Mouse (Mus musculus) heart, embryonic 10.5 days (tissue): Measurements from ENCODE around the gene Ascl5. TPM values are rescaled to one million over a fixed set of nuclear protein-coding genes. Genes with fewer than 3 reads are reported as not detected.
A peak's percentile ranks its signal among the peaks of the same experiment; 100 is the strongest.

Experiments
- DNase-seq: peaks from one replicate; pipeline ENCODE4 v3.0.0-alpha.2; 2017; ENCODE audit warnings: low spot score
- H3K27ac ChIP-seq: fragments of 300-500 bp; sonication (generic); 2 replicates; pipeline ENCODE4 v1.5.1; 2016; ENCODE audit warnings: mild to moderate bottlenecking
- H3K27me3 ChIP-seq: fragments of 300-500 bp; sonication (generic); 2 replicates; pipeline ENCODE4 v1.6.1; 2016; ENCODE audit warnings: mild to moderate bottlenecking; ENCODE audit not compliant: poor library complexity, insufficient read depth, severe bottlenecking
- H3K36me3 ChIP-seq: fragments of 300-500 bp; sonication (generic); 2 replicates; pipeline ENCODE4 v1.6.1; 2016; ENCODE audit warnings: mild to moderate bottlenecking, moderate library complexity
- H3K4me1 ChIP-seq: fragments of 300-500 bp; sonication (generic); 2 replicates; pipeline ENCODE4 v1.6.1; 2016; ENCODE audit warnings: mild to moderate bottlenecking
- H3K4me3 ChIP-seq: fragments of 300-500 bp; sonication (generic); 2 replicates; pipeline ENCODE4 v1.5.1; 2016; ENCODE audit warnings: mild to moderate bottlenecking, moderate library complexity
- H3K9me3 ChIP-seq: fragments of 300-500 bp; sonication (generic); 2 replicates; pipeline ENCODE4 v1.6.1; 2016; ENCODE audit warnings: mild to moderate bottlenecking, moderate library complexity
- WGBS: fragments of 180-500 bp; shearing (Covaris S2); methylation state at CpG from one replicate; pipeline ENCODE4 v1.1.7; 2016; 5-methylcytosine and 5-hydroxymethylcytosine counted together
- polyA plus RNA-seq: library from polyadenylated mRNA; unstranded; fragments of >200 nt; fragmentation: Nextera tagmentation; extraction: Ambion mirVana; gene quantifications from 2 replicates; pipeline ENCODE4 v1.2.1, GENCODE M21; 2016

Ascl5 gene
- polyA plus RNA-seq, 1 experiment from 2014 or later, result not detected

GRCm38 (mm10) chr1:136030201-136030600, 20.4 kb upstream of the Ascl5 start:
- Histone ChIP-seq H3K36me3 (peaks cover 97% of the 10 kb centered on the region), H3K27me3 (no peaks in the 10 kb centered on the region), H3K4me1 (peaks cover 21% of the 10 kb centered on the region), H3K27ac (0 out of 2 replicates have a peak overlapping the region, but pooled peaks have one; percentile 33), H3K9me3 (no peaks in the 10 kb centered on the region), H3K4me3 (no peak overlapping the region)
- DNase-seq, result no peak
- WGBS, result 54% methylated on average over 7 of the region's 7 CpGs

DNA sequence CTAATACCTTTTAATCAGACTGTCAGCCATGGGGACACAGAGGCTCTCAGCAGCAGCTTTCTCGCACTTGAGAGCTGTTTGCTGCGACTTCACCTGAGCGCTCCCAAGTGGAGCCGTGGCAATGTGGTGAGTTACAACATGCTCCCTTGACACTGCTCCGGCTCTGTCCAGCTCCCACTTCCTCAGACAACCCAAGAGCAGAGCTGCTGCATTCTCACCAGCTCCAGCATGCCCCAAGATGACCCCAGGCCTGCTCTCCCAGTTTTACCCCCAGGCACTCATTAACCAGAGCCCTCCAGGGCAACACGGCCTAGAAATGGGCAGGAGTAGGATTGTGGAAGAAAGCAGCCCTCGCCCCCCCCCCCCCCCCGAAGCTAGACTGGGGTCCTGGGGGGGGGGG, 18.9 kb upstream of the Ascl5 start:
- no peaks in the 10 kb centered on the region for H3K27me3 ChIP-seq
- no peak overlapping the region for H3K4me3 ChIP-seq
- H3K36me3 ChIP-seq, result peaks cover 89% of the 10 kb centered on the region
- peaks cover 21% of the 10 kb centered on the region for H3K4me1 ChIP-seq
- 79% methylated on average over 7 of the region's 8 CpGs for WGBS
- no peak overlapping the region for H3K27ac ChIP-seq
- no peaks in the 10 kb centered on the region for H3K9me3 ChIP-seq
- no peak for DNase-seq

DNA sequence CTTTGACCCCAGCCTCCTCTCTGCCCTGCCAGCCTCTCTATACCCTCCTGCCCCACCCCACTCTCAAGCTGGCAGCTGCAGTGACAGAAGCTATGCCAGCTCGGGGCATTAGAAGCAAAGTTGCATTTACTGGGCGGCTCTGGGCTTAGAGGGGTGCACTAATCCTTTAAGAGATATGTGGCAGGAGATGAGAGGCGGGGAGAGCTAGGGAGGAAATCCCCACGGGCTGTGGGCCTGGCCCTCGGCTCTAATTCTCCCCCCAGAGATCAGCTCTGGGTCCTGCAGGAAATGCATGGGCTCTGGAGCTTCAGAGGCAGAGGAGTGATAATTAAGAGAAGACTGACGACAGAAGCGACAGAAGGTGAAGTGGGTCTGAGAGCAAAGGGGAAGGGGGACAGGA, 17.6 kb upstream of the Ascl5 start:
- no peak for DNase-seq
- Histone ChIP-seq H3K9me3 (no peaks in the 10 kb centered on the region), H3K4me1 (peaks cover 21% of the 10 kb centered on the region), H3K27me3 (no peaks in the 10 kb centered on the region), H3K27ac (no peak overlapping the region), H3K36me3 (peaks cover 76% of the 10 kb centered on the region), H3K4me3 (no peak overlapping the region)
- 43% methylated on average over 7 of the region's 7 CpGs for WGBS

DNA sequence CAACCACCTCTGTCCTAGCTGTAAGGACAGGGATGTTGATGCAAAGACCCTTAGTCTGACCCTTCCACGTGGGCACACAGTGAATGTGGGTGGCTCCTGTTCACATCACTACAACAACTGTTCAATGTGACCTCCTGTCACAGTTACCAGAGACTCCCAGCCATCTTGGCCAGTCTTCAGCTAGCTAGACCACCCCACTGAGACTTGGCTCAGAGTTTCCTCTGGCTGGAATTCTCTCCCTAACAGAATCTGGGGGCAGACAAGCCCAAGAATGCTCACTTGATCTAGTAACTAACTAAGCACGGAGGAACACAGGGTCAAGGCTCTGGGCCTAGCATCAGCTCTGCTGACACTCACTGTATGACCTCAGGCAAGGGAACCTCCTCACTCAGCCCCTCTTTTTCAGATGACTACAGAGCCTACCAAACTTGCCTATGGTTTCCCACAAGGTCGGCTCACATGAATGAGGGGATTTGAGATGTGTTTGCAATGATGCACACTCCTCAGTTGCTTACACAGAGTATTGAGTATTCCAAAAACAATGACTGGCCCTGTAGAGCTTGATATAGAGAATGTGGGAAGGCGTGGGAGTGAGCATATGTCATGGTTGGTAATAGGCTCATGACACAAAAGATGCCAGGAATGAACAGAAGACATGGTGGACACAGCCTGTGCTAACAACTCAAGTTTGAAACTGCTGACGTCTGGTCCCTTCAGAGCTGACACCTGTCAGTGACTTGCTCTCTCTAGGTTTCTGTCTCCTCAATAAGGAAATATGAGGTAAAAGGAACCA, 11.7 kb upstream of the Ascl5 start:
- no peak overlapping the region for H3K4me3 ChIP-seq
- 70% methylated on average over 5 of the region's 5 CpGs for WGBS
- DNase-seq, result no peak

GRCm38 (mm10) chr1:136040452-136040851, 10.2 kb upstream of the Ascl5 start:
- H3K36me3 ChIP-seq, result peaks cover 5% of the 10 kb centered on the region
- DNase-seq, result no peak
- WGBS, result 13% methylated on average over 11 of the region's 11 CpGs
- no peak overlapping the region for H3K4me3 ChIP-seq
- H3K27me3 ChIP-seq, result peaks cover 62% of the 10 kb centered on the region
- H3K27ac ChIP-seq, result no peak overlapping the region
- peaks cover 12% of the 10 kb centered on the region for H3K4me1 ChIP-seq
- H3K9me3 ChIP-seq, result no peaks in the 10 kb centered on the region

More for the DNA sequence above, 11.7 kb upstream of the Ascl5 start:
- no peak overlapping the region for H3K27ac ChIP-seq
- H3K4me1 ChIP-seq, result peaks cover 12% of the 10 kb centered on the region
- peaks cover 20% of the 10 kb centered on the region for H3K36me3 ChIP-seq
- no peaks in the 10 kb centered on the region for H3K9me3 ChIP-seq
- H3K27me3 ChIP-seq, result peaks cover 54% of the 10 kb centered on the region

DNA sequence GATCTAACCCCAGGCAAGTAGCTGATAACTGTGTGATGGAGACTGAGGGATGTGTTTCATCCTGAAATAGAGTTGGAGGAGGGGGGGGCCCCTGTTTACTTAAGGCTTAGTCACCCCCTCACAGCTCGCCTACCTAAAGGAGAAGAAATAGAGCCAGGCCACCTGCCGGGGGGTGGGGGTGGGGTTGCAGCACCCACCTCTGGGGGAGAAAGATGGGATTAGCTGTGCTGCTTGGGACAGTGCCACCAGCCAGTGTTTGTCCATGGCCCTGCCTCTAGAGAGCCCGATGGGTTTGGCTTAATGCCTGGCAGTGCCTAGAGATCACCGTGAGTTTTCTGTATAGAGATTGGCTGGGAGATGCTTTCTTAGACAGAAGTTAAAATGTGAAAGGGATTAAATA, 9.7 kb upstream of the Ascl5 start:
- H3K27me3 ChIP-seq, result peaks cover 62% of the 10 kb centered on the region
- no peak for DNase-seq
- H3K9me3 ChIP-seq, result no peaks in the 10 kb centered on the region
- H3K36me3 ChIP-seq, result 0 out of 2 replicates have a peak, but pooled peaks cover under 1% of the 10 kb centered on the region
- H3K27ac ChIP-seq, result no peak overlapping the region
- H3K4me3 ChIP-seq, result no peak overlapping the region
- 27% methylated on average over 4 of the region's 4 CpGs for WGBS
- peaks cover 12% of the 10 kb centered on the region for H3K4me1 ChIP-seq

GRCm38 (mm10) chr1:136045774-136046173, 4.8 kb upstream of the Ascl5 start:
- Histone ChIP-seq H3K36me3 (no peaks in the 10 kb centered on the region), H3K4me1 (peaks cover 13% of the 10 kb centered on the region), H3K27ac (no peak overlapping the region), H3K4me3 (no peak overlapping the region), H3K9me3 (no peaks in the 10 kb centered on the region), H3K27me3 (peaks cover 63% of the 10 kb centered on the region)
- no peak for DNase-seq
- WGBS, result 18% methylated on average over 4 of the region's 4 CpGs

DNA sequence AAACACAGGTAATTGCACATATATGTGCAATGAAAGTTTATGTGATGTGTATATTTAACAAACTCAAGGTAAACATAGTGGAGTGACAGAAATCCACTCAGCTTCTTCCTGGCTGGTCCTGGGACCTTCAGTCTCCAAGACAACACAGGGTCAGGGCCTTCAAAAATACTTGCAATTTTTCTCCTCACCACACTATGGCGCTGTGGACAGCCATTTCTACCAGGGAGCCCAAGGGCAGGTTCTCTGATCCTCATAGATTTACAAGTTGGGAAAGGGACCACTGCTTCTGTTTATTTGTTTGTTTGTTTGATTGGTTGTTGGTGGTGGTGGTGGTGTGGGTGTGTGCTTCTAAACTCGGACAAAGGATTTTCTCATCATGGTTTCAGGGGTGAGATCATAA, 3.2 kb upstream of the Ascl5 start:
- H3K9me3 ChIP-seq, result no peaks in the 10 kb centered on the region
- peaks cover 63% of the 10 kb centered on the region for H3K27me3 ChIP-seq
- H3K36me3 ChIP-seq, result no peaks in the 10 kb centered on the region
- 6% methylated on average over 2 of the region's 2 CpGs for WGBS
- no peak overlapping the region for H3K4me3 ChIP-seq
- no peak for DNase-seq
- H3K4me1 ChIP-seq, result peaks cover 23% of the 10 kb centered on the region
- no peak overlapping the region for H3K27ac ChIP-seq

- Histone ChIP-seq H3K36me3 (no peaks in the 10 kb centered on the region), H3K27me3 (peaks cover 63% of the 10 kb centered on the region), H3K4me3 (no peak overlapping the region), H3K9me3 (no peaks in the 10 kb centered on the region), H3K27ac (no peak overlapping the region), H3K4me1 (peaks cover 27% of the 10 kb centered on the region)
- DNase-seq, result no peak
- 74% methylated on average over 9 of the region's 9 CpGs for WGBS
Observed at GRCm38 (mm10) chr1:136047894-136048293, 2.7 kb upstream of the Ascl5 start.

DNA sequence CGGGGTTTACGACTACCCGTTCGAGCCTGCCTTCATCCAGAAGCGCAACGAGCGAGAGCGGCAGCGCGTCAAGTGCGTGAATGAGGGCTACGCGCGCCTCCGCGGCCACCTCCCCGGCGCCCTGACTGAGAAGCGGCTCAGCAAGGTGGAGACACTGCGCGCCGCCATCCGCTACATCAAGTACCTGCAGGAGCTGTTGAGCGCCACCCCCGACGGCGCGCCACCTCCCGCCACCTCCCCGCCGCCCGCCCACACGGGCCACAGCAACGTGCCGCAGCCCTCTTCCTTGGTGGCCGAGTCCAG, 360 bp downstream of the Ascl5 start:
- H3K27ac ChIP-seq, result peak overlapping the region; percentile 5; the same call in 1 of the 2 replicates
- H3K9me3 ChIP-seq, result no peaks in the 10 kb centered on the region
- no peaks in the 10 kb centered on the region for H3K36me3 ChIP-seq
- WGBS, result 2% methylated on average over 36 of the region's 36 CpGs
- H3K4me1 ChIP-seq, result peaks cover 41% of the 10 kb centered on the region
- H3K27me3 ChIP-seq, result peaks cover 64% of the 10 kb centered on the region
- peak overlapping the region; percentile 53 for H3K4me3 ChIP-seq
- no peak for DNase-seq

GRCm38 (mm10) chr1:136051465-136051864, 861 bp downstream of the Ascl5 start:
- peak; percentile 92 for DNase-seq
- under 1% methylated on average over 6 of the region's 6 CpGs for WGBS
- Histone ChIP-seq H3K36me3 (no peaks in the 10 kb centered on the region), H3K27me3 (peaks cover 64% of the 10 kb centered on the region), H3K4me3 (peak overlapping the region; percentile 53), H3K9me3 (no peaks in the 10 kb centered on the region), H3K27ac (no peak overlapping the region), H3K4me1 (peaks cover 41% of the 10 kb centered on the region)

DNA sequence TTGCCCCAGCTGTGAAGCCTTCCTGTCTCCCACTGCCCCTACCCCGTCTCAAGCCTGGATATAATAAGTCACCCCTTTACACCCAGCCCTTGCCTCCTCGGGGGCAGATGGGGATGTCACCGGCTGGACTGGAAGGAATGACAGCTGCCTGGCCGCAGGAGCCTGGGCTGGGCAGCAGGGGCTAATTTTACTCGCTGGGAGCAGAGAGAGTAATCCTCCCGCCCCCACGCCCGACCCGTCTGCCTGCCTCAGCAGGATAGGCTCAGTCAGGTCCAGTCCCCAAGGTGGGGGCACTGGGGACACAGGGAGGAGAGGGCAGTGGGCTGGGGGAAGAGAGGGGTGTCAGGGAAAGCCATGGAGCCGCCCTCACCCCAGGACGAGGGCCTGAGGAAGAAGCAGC, 1.9 kb downstream of the Ascl5 start, which contains the start of gene Cacna1s:
Cacna1s (plus strand) TSS at position 204 of the 400 bp plus-strand sequence.
- peak within 1 kb of the TSS; percentile 52 for H3K27ac ChIP-seq
- H3K9me3 ChIP-seq, result no peaks in the 10 kb centered on the region
- no peak within 1 kb of the TSS for H3K4me3 ChIP-seq
- no peaks in the 10 kb centered on the region for H3K36me3 ChIP-seq
- peaks cover 64% of the 10 kb centered on the region for H3K27me3 ChIP-seq
- H3K4me1 ChIP-seq, result peaks cover 44% of the 10 kb centered on the region
- 16% methylated on average over 11 of the region's 11 CpGs for WGBS
- DNase-seq, result no peak

GRCm38 (mm10) chr1:136055771-136056170, 5.2 kb downstream of the Ascl5 start:
- peaks cover 38% of the 10 kb centered on the region for H3K4me1 ChIP-seq
- no peaks in the 10 kb centered on the region for H3K9me3 ChIP-seq
- no peak overlapping the region for H3K4me3 ChIP-seq
- H3K27me3 ChIP-seq, result peaks cover 41% of the 10 kb centered on the region
- no peak for DNase-seq
- no peak overlapping the region for H3K27ac ChIP-seq
- H3K36me3 ChIP-seq, result no peaks in the 10 kb centered on the region
- WGBS, result 84% methylated on average over 3 of the region's 3 CpGs

DNA sequence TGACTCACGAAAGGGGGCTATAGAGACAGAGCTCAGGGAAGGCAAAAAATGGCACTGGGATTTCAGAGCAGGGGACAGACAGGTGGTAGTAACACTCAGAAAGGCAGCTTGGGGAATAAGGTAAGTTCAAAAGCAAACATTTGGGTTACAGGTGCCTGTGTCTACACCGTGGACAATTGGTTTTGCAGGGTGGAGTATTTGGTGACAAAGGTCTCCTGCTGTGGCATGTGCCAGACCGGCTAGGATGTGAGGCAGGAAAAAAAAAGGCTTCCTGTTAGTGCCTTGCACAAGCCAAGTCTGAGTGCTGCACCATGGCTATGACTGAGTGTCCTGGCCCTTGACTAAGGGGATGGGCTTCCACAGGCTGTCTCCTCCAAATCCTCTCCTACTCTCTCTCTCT, 8.0 kb downstream of the Ascl5 start:
- no peaks in the 10 kb centered on the region for H3K36me3 ChIP-seq
- no peak overlapping the region for H3K4me3 ChIP-seq
- H3K9me3 ChIP-seq, result no peaks in the 10 kb centered on the region
- DNase-seq, result no peak
- no peak overlapping the region for H3K27ac ChIP-seq
- peaks cover 18% of the 10 kb centered on the region for H3K27me3 ChIP-seq
- H3K4me1 ChIP-seq, result peaks cover 26% of the 10 kb centered on the region
- 60% methylated on average over 3 of the region's 3 CpGs for WGBS
